Mouse (Mus musculus): Measurements from ENCODE around the gene Hivep3. TPM values are rescaled to one million over a fixed set of nuclear protein-coding genes. Genes with fewer than 3 reads are reported as not detected.

Gene Hivep3
- polyA plus RNA-seq, 1 experiment, result 5.8 TPM

DNA sequence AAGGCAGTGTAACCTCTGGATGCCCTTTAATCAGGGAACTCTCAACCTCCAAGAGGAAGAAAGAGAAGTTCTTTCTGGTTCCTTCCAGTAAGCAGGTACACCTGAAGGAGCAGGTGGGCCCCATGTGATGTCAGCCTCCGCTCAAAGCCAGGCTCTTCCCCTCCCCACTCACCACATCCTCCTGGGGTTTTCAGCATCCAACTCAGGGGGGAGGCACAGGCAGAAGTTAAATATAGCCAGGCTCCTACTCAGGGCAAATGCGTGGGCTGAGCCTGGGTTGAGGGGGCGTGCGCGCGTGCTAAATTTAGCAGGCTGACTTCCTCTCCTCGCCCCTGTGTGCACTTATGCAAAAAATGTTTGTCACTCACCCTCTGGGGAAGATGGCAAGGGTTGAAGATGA is 225.7 kb downstream of the Hivep3 start:
- Histone ChIP-seq H3K27ac (ENCODE audit: insufficient read depth, low read depth, low read length) (no peak overlapping the region), H3K4me3 (ENCODE audit: insufficient read depth, low read depth, low read length) (no peak overlapping the region), H3K4me1 (ENCODE audit: control insufficient read depth, insufficient read depth, low read length) (no peaks in the 10 kb centered on the region; the same call in none of the 2 replicates), H3K27me3 (replicated peaks; ENCODE audit: control insufficient read depth, insufficient read depth, low read length) (no peaks in the 10 kb centered on the region), H3K36me3 (ENCODE audit: control insufficient read depth, insufficient read depth, low read length) (no peaks in the 10 kb centered on the region)
- DNase-seq, result no peak
- WGBS, result 43% methylated on average over 7 of the region's 7 CpGs
- TF ChIP-seq CTCF (conservative IDR thresholded peaks at IDR 0.05; ENCODE audit: insufficient read depth, insufficient read length, low read depth, low read length) (no peak), POLR2A (IDR thresholded peaks at IDR 0.05; ENCODE audit: low read depth, low read length) (no peak)

DNA sequence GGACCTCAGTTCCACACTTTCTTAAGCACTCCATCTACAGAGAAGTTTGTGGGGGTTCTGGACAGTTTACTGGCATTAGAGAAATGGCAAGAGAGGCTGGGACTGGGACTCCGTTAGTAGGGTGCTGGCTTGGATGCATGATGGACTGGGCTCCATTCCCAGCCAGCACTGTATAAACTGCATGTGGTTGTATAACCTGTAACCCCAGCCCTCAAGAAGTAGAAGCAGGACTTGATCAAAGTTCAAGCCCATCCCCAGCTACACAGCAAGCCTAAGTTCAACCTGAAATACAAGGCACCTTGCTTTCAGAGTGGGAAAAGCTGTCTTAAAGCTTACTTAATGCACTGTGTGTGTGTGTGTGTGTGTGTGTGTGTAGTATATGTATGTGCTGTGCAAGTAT is 226.3 kb downstream of the Hivep3 start:
- Histone ChIP-seq H3K4me3 (ENCODE audit: insufficient read depth, low read depth, low read length) (no peak overlapping the region), H3K27ac (ENCODE audit: insufficient read depth, low read depth, low read length) (no peak overlapping the region), H3K27me3 (replicated peaks; ENCODE audit: control insufficient read depth, insufficient read depth, low read length) (no peaks in the 10 kb centered on the region), H3K4me1 (ENCODE audit: control insufficient read depth, insufficient read depth, low read length) (no peaks in the 10 kb centered on the region; the same call in none of the 2 replicates), H3K36me3 (ENCODE audit: control insufficient read depth, insufficient read depth, low read length) (no peaks in the 10 kb centered on the region)
- DNase-seq, result peak; percentile 55
- no peak for TF ChIP-seq CTCF (conservative IDR thresholded peaks at IDR 0.05; ENCODE audit: insufficient read depth, insufficient read length, low read depth, low read length)
- TF ChIP-seq POLR2A (IDR thresholded peaks at IDR 0.05; ENCODE audit: low read depth, low read length), result no peak
- 37% methylated on average over 1 of the region's 1 CpGs for WGBS

DNA sequence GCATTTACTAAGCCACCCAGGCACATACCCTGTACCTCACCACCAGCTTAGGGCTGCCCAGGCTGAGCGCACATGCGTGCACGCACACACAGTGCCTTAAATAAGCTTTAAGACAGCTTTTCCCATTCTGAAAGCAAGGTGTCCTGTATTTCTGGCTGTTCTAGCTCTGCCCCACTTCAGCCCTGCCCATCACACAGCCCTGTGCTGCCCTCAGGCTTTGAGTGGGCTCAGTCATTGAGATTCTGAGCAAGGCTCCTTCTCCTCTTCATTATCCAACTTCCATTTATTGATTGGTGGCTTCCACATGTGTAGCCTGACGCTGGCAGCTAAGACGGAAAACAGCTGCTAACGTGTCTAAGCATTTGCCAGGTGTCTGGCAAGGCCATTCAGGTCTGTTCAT is 226.9 kb downstream of the Hivep3 start:
- WGBS, result 95% methylated on average over 6 of the region's 6 CpGs
- no peak for DNase-seq
- H3K36me3 ChIP-seq (ENCODE audit: control insufficient read depth, insufficient read depth, low read length), result no peaks in the 10 kb centered on the region

DNA sequence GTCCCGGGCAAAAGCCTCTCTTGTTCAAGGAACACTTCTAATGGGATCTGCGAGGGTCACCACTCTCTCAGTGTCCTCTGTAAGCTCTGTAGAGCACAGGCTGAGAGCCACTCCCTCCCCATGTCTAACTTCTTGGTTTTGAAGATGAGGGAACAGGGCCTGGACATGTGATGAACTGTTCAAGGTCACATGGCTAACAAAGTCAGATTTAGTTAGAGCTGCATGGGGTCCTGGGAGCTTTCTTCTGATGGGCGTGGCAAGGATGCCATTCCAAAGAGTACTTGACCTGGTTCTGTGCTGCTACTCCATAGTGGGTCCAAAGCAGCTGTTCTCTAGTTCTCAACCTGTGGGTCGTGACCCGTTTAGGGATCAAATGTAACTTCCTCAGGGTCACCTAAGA is 227.6 kb downstream of the Hivep3 start:
- H3K27ac ChIP-seq (ENCODE audit: insufficient read depth, low read depth, low read length), result no peak overlapping the region
- 90% methylated on average over 5 of the region's 5 CpGs for WGBS
- H3K36me3 ChIP-seq (ENCODE audit: control insufficient read depth, insufficient read depth, low read length), result no peaks in the 10 kb centered on the region
- no peak for DNase-seq
- TF ChIP-seq CTCF (conservative IDR thresholded peaks at IDR 0.05; ENCODE audit: insufficient read depth, insufficient read length, low read depth, low read length), result no peak
- no peak for TF ChIP-seq POLR2A (IDR thresholded peaks at IDR 0.05; ENCODE audit: low read depth, low read length)
- H3K27me3 ChIP-seq (replicated peaks; ENCODE audit: control insufficient read depth, insufficient read depth, low read length), result no peaks in the 10 kb centered on the region
- H3K4me1 ChIP-seq (ENCODE audit: control insufficient read depth, insufficient read depth, low read length), result no peaks in the 10 kb centered on the region; the same call in none of the 2 replicates
- no peak overlapping the region for H3K4me3 ChIP-seq (ENCODE audit: insufficient read depth, low read depth, low read length)

More for the DNA sequence above, 226.9 kb downstream of the Hivep3 start:
- no peak overlapping the region for H3K27ac ChIP-seq (ENCODE audit: insufficient read depth, low read depth, low read length)
- no peaks in the 10 kb centered on the region for H3K27me3 ChIP-seq (replicated peaks; ENCODE audit: control insufficient read depth, insufficient read depth, low read length)
- no peaks in the 10 kb centered on the region; the same call in none of the 2 replicates for H3K4me1 ChIP-seq (ENCODE audit: control insufficient read depth, insufficient read depth, low read length)
- no peak overlapping the region for H3K4me3 ChIP-seq (ENCODE audit: insufficient read depth, low read depth, low read length)
- TF ChIP-seq CTCF (conservative IDR thresholded peaks at IDR 0.05; ENCODE audit: insufficient read depth, insufficient read length, low read depth, low read length), result no peak
- no peak for TF ChIP-seq POLR2A (IDR thresholded peaks at IDR 0.05; ENCODE audit: low read depth, low read length)

DNA sequence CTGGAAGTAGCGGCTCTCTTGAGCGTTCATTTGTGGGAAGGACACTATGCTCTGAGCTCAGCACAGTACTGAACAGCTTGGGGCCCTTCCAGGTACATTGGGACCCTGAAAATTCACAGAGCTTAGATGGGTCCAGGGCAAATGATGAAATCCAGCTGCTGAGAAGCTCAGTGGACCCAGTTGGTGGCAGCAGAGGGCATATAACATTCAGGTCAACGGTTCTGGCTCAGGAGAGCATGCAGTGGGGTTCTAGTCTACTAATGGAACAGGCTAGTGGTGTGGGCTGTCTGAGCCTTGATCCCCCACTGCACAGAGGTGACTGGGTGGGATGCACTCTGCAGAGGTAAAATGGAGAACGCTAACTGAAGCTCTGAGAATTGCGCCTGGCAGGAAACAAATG is 228.5 kb downstream of the Hivep3 start:
- Histone ChIP-seq H3K4me3 (ENCODE audit: insufficient read depth, low read depth, low read length) (no peak overlapping the region), H3K27me3 (replicated peaks; ENCODE audit: control insufficient read depth, insufficient read depth, low read length) (no peaks in the 10 kb centered on the region), H3K4me1 (ENCODE audit: control insufficient read depth, insufficient read depth, low read length) (no peaks in the 10 kb centered on the region; the same call in none of the 2 replicates), H3K27ac (ENCODE audit: insufficient read depth, low read depth, low read length) (no peak overlapping the region), H3K36me3 (ENCODE audit: control insufficient read depth, insufficient read depth, low read length) (no peaks in the 10 kb centered on the region)
- 64% methylated on average over 5 of the region's 5 CpGs for WGBS
- no peak for DNase-seq
- TF ChIP-seq POLR2A (IDR thresholded peaks at IDR 0.05; ENCODE audit: low read depth, low read length) (no peak), CTCF (conservative IDR thresholded peaks at IDR 0.05; ENCODE audit: insufficient read depth, insufficient read length, low read depth, low read length) (peak; percentile 38)

DNA sequence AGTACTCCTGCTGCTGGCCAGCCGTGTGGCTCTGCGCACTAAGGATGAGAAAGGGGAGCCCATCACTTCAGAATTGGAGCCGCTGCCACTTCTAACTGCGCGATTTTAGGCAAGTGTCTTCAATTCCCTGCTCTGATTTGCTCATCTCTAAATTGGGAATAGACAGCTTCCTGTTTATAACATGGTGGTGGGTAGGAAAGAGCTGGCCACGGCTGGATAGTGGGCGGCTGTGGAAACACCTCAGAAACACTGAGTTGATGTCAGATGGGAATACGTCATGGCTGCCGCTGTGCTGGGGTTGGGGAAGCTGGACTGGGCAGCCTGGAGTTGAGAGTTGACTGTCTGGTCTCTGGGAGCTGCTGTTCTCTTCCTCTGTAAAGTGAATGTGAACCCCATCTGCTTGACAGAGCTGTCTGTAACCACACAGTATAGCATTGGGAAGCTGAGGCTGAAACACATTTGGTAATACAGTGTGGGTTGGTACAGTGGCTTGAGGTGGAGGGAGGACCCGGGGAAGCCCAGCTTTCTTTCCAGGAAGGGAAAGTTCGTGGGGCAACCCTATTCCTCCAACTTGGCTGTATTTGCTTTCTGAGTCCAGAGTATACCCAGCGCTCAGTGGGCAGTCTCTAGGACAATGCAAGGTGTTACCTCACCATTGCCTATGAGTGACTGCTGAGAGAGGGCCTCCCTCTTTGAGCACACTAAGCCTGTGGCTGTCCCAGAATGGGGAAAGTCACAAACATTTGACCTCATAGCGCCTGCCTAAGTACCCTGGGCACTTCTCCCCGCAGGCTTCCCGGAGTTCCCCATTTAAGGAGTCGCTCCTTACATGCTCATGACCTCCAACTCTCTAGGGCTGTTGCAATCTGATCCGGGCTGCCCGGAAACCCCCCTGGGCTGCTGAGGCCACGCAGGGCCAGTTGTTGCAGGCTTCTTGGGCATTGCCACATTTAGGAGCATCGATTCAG is 232.8 kb downstream of the Hivep3 start:
- Histone ChIP-seq H3K4me3 (ENCODE audit: insufficient read depth, low read depth, low read length) (no peak overlapping the region), H3K27me3 (replicated peaks; ENCODE audit: control insufficient read depth, insufficient read depth, low read length) (no peaks in the 10 kb centered on the region), H3K4me1 (ENCODE audit: control insufficient read depth, insufficient read depth, low read length) (0 out of 2 replicates have a peak, but pooled peaks cover 6% of the 10 kb centered on the region), H3K27ac (ENCODE audit: insufficient read depth, low read depth, low read length) (no peak overlapping the region), H3K36me3 (ENCODE audit: control insufficient read depth, insufficient read depth, low read length) (no peaks in the 10 kb centered on the region)
- 65% methylated on average over 20 of the region's 20 CpGs for WGBS
- no peak for TF ChIP-seq POLR2A (IDR thresholded peaks at IDR 0.05; ENCODE audit: low read depth, low read length)
- no peak for DNase-seq

DNA sequence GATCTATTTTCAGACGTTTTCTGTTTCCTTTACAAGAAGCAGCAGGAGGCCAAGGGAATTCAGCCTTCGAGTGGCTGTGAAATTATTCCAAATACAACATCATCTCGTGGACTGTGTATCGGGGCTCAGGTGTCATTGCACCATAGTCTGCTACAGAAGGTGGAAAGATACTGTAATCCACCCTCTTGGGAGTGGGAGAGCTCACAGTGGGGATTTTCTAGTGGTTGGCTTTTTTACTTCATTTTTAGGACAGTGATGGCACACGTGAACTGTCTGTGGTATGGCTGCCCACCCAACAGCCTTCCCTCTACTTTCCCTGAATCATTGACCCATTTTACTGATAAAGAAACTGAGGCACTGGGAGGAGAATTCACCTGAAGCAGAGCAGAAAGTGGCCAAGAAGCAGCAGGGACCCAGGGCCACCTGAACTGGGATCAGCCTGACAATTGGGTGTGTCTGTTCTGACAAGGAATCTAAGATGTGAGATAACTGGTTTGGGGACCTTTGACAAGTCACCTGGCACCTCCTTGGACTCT is 233.6 kb downstream of the Hivep3 start:
- no peak for DNase-seq
- 58% methylated on average over 5 of the region's 5 CpGs for WGBS
- H3K27me3 ChIP-seq (replicated peaks; ENCODE audit: control insufficient read depth, insufficient read depth, low read length), result no peaks in the 10 kb centered on the region
- H3K27ac ChIP-seq (ENCODE audit: insufficient read depth, low read depth, low read length), result no peak overlapping the region
- H3K4me3 ChIP-seq (ENCODE audit: insufficient read depth, low read depth, low read length), result no peak overlapping the region
- 0 out of 2 replicates have a peak, but pooled peaks cover 6% of the 10 kb centered on the region for H3K4me1 ChIP-seq (ENCODE audit: control insufficient read depth, insufficient read depth, low read length)
- no peaks in the 10 kb centered on the region for H3K36me3 ChIP-seq (ENCODE audit: control insufficient read depth, insufficient read depth, low read length)
- TF ChIP-seq POLR2A (IDR thresholded peaks at IDR 0.05; ENCODE audit: low read depth, low read length) (no peak), CTCF (conservative IDR thresholded peaks at IDR 0.05; ENCODE audit: insufficient read depth, insufficient read length, low read depth, low read length) (no peak)
